In genomic region chr6:5218190-5218589, GRCm38 (mm10) we compare ENCODE assay signal across 25 mouse cellular contexts. TPM values are rescaled to one million over a fixed set of nuclear protein-coding genes. Genes with fewer than 3 reads are reported as not detected.
DNase-seq lines count a peak whose midpoint lies in the region; ATAC-seq and TF ChIP-seq lines count a peak whose summit lies in the region.
"Had no signal": no experiment of that assay in that cellular context is flagged by ENCODE, and none has a peak within 500 bp of the region (broad histone marks: within the 10 kb centered on the region; RNA-seq: fewer than 3 reads in every experiment).

No protein-coding gene starts in this region.

- no peak for TF ChIP-seq EP300 in liver, postnatal 0 days (IDR thresholded peaks at IDR 0.05; ENCODE audit: low read depth)

- no peaks in the 10 kb centered on the region for H3K9me3 ChIP-seq in liver, embryonic 13.5 days (replicated peaks)
- H3K9me3 ChIP-seq in liver, postnatal 0 days (ENCODE audit: low read length): no peaks in the 10 kb centered on the region
- no peaks in the 10 kb centered on the region for H3K9me3 ChIP-seq in midbrain, embryonic 13.5 days
- H3K9me3 ChIP-seq: embryonic facial prominence, embryonic 12.5 days; G1E; hindbrain, embryonic 13.5 days had no signal

- TF ChIP-seq CTCF in liver, postnatal 0 days (IDR thresholded peaks at IDR 0.05; ENCODE audit: low read depth): no peak

- H3K4me1 ChIP-seq in liver, embryonic 13.5 days (replicated peaks): peaks cover 12% of the 10 kb centered on the region
- 0 out of 2 replicates have a peak, but pooled peaks cover 4% of the 10 kb centered on the region for H3K4me1 ChIP-seq in liver, postnatal 0 days (ENCODE audit: insufficient read depth)
- H3K4me1 ChIP-seq in midbrain, embryonic 13.5 days (replicated peaks): no peaks in the 10 kb centered on the region
- H3K4me1 ChIP-seq: embryonic facial prominence, embryonic 12.5 days; forebrain, embryonic 12.5 days; hindbrain, embryonic 13.5 days had no signal

- no peak overlapping the region for H3K9ac ChIP-seq in liver, embryonic 13.5 days
- H3K9ac ChIP-seq in liver, postnatal 0 days (replicated peaks): no peak overlapping the region
- no peak overlapping the region for H3K9ac ChIP-seq in midbrain, embryonic 13.5 days (replicated peaks)
- H3K9ac ChIP-seq: embryonic facial prominence, embryonic 12.5 days; forebrain, embryonic 12.5 days; forebrain, postnatal 0 days; hindbrain, embryonic 13.5 days had no signal

- H3K27me3 ChIP-seq in liver, embryonic 13.5 days: no peaks in the 10 kb centered on the region
- no peaks in the 10 kb centered on the region for H3K27me3 ChIP-seq in liver, postnatal 0 days (ENCODE audit: insufficient read depth, low read length)
- no peaks in the 10 kb centered on the region for H3K27me3 ChIP-seq in midbrain, embryonic 13.5 days
- H3K27me3 ChIP-seq: embryonic facial prominence, embryonic 12.5 days; forebrain, embryonic 12.5 days; hindbrain, embryonic 13.5 days had no signal

- no peak overlapping the region for H3K27ac ChIP-seq in liver, embryonic 13.5 days
- H3K27ac ChIP-seq in liver, postnatal 0 days (ENCODE audit: low read depth): no peak overlapping the region
- no peak overlapping the region for H3K27ac ChIP-seq in midbrain, embryonic 13.5 days
- H3K27ac ChIP-seq: embryonic facial prominence, embryonic 12.5 days; forebrain, embryonic 12.5 days; hindbrain, embryonic 13.5 days; hindbrain, postnatal 0 days had no signal

- intact Hi-C loops in heart, postnatal 14 days (cut with DNase I): no loop called here

- DNase-seq in c-Kit-positive CD71-positive TER-119-negative erythroid progenitor cells, embryonic 14.5 days (ENCODE audit: low read depth): peak; percentile 28
- peak; percentile 32 for DNase-seq in large intestine, adult 2 months (ENCODE audit: low read depth, low spot score)
- peak; percentile 12 for DNase-seq in liver, embryonic 13.5 days
- DNase-seq in liver, postnatal 0 days: no peak
- no peak for DNase-seq in cerebellum, postnatal 14 days
- DNase-seq in left cerebral cortex, adult 18-20 months (ENCODE audit: low spot score in 2 of 2): no peak
- DNase-seq in heart, postnatal 14 days: no peak
- DNase-seq: adrenal gland, adult 8-10 months; adrenal gland, postnatal 36 days; cerebellum, adult 2 months; cerebellum, postnatal 25 days; forebrain, postnatal 0 days; gastrocnemius, postnatal 36 days; heart, adult 11 months; heart, postnatal 10 days had no signal

- ATAC-seq in liver, embryonic 13.5 days (ENCODE audit: low read depth): peak; percentile 91
- peak; percentile 20; the same call in 1 of the 2 replicates for ATAC-seq in liver, postnatal 0 days
- ATAC-seq in midbrain, embryonic 13.5 days: no peak
- ATAC-seq: CD4-positive, CD25-positive, alpha-beta regulatory T cell, adult 4 months; forebrain, postnatal 0 days; hindbrain, postnatal 0 days had no signal

- no peaks in the 10 kb centered on the region for H3K36me3 ChIP-seq in liver, embryonic 13.5 days
- no peaks in the 10 kb centered on the region for H3K36me3 ChIP-seq in liver, postnatal 0 days (replicated peaks; ENCODE audit: insufficient read depth, low read length)
- H3K36me3 ChIP-seq in midbrain, embryonic 13.5 days: no peaks in the 10 kb centered on the region
- H3K36me3 ChIP-seq: embryonic facial prominence, embryonic 12.5 days; forebrain, embryonic 12.5 days; hindbrain, embryonic 13.5 days had no signal

- 80% methylated on average over 4 of the region's 4 CpGs for WGBS in large intestine, adult 2 months
- WGBS in liver, embryonic 13.5 days (ENCODE audit: insufficient replicate concordance): 73% methylated on average over 4 of the region's 4 CpGs
- WGBS in liver, postnatal 0 days (ENCODE audit: insufficient replicate concordance): 80% methylated on average over 4 of the region's 4 CpGs
- WGBS in midbrain, embryonic 13.5 days: 89% methylated on average over 4 of the region's 4 CpGs

- H3K4me2 ChIP-seq in liver, embryonic 13.5 days: no peak overlapping the region
- no peak overlapping the region for H3K4me2 ChIP-seq in liver, postnatal 0 days (ENCODE audit: low read depth, low read length)
- no peak overlapping the region for H3K4me2 ChIP-seq in midbrain, embryonic 13.5 days (replicated peaks)
- H3K4me2 ChIP-seq: embryonic facial prominence, embryonic 12.5 days; forebrain, embryonic 12.5 days; hindbrain, embryonic 13.5 days had no signal

- H3K4me3 ChIP-seq in liver, embryonic 13.5 days (replicated peaks): no peak overlapping the region
- H3K4me3 ChIP-seq in liver, postnatal 0 days (ENCODE audit: low read depth, low read length): no peak overlapping the region
- no peak overlapping the region for H3K4me3 ChIP-seq in midbrain, embryonic 13.5 days (replicated peaks)
- H3K4me3 ChIP-seq: embryonic facial prominence, embryonic 12.5 days; forebrain, embryonic 12.5 days; hindbrain, embryonic 13.5 days had no signal

RNA-seq across cellular contexts. Expression of gene Pon1, which starts 24.4 kb away (rescaled TPM):
- polyA plus RNA-seq in large intestine, adult 2 months (2012; rRNA removed): 0.07 and 0.22 TPM in 2 replicates
- 2.3 TPM in 2 replicates for polyA plus RNA-seq in liver, embryonic 13.5 days (2015; fragmentation: Nextera tagmentation; extraction: Ambion mirVana)
- polyA plus RNA-seq in liver, postnatal 0 days (2015; fragmentation: Nextera tagmentation; extraction: Ambion mirVana): 503 and 548 TPM in 2 replicates
- polyA plus RNA-seq in midbrain, embryonic 13.5 days (2015; fragmentation: Nextera tagmentation; extraction: Ambion mirVana): 0.38 TPM in 1 of 2 replicates, not detected in the other
- total RNA-seq in left cerebral cortex, adult 18-20 months (2021): not detected
- total RNA-seq in heart, postnatal 14 days (2021): under 1 TPM in 1 of 2 experiments, not detected in 1; 0.36 TPM
- total RNA-seq: hematopoietic stem cell, adult 5-6 weeks had no signal
- polyA plus RNA-seq: CD4-positive, CD25-positive, alpha-beta regulatory T cell, adult 4 months; cerebellum, adult 2 months; cortical plate, adult 2 months; G1E; heart, embryonic 14.5 days had no signal

RNA-seq across cellular contexts. Expression of gene Pon3, which starts 37.9 kb away (rescaled TPM):
- 15.0 and 18.7 TPM in 2 replicates for polyA plus RNA-seq in large intestine, adult 2 months (2012; rRNA removed)
- 15.7 and 17.8 TPM in 2 replicates for polyA plus RNA-seq in liver, embryonic 13.5 days (2015; fragmentation: Nextera tagmentation; extraction: Ambion mirVana)
- polyA plus RNA-seq in liver, postnatal 0 days (2015; fragmentation: Nextera tagmentation; extraction: Ambion mirVana): 43.3 and 44.4 TPM in 2 replicates
- polyA plus RNA-seq in midbrain, embryonic 13.5 days (2015; fragmentation: Nextera tagmentation; extraction: Ambion mirVana): 4.8 and 5.2 TPM in 2 replicates
- total RNA-seq in left cerebral cortex, adult 18-20 months (2021): 1 to 10 TPM; 1.7 to 2.6 TPM
- 10 to 100 TPM; 20.2 to 24.2 TPM for total RNA-seq in heart, postnatal 14 days (2021)

Comparison
In these comparisons a context has a peak if more than half of its experiments do, and no peak if none do; other contexts are left out.
1. DNase-seq: peak in c-Kit-positive CD71-positive TER-119-negative erythroid progenitor cells, embryonic 14.5 days (single experiment), large intestine, adult 2 months (single experiment) and liver, embryonic 13.5 days (single experiment); none in liver, postnatal 0 days (single experiment), cerebellum, postnatal 14 days (0 of 2), left cerebral cortex, adult 18-20 months (0 of 2) and heart, postnatal 14 days (0 of 2).
2. RNA of gene Pon1, which starts 24.4 kb away (polyA plus RNA-seq): 503 to 548 TPM in liver, postnatal 0 days; 2.3 TPM in liver, embryonic 13.5 days, 0.38 TPM in midbrain, embryonic 13.5 days and 0.07 to 0.22 TPM in large intestine, adult 2 months; every median in the first group is over 100 times any median in the second.